Mouse (Mus musculus): ENCODE measurements around the gene Sfxn1. TPM values are rescaled to one million over a fixed set of nuclear protein-coding genes. Genes with fewer than 3 reads are reported as not detected.

Gene Sfxn1
- polyA plus RNA-seq, 1 experiment from 2014 or later: 67.0 TPM

- 85% methylated on average over 1 of the region's 1 CpGs for WGBS
- Histone ChIP-seq H3K9me3 (ENCODE audit: control insufficient read depth, low read depth, low read length) (no peaks in the 10 kb centered on the region), H3K9ac (replicated peaks; ENCODE audit: low read depth, low read length) (no peak overlapping the region), H3K27me3 (ENCODE audit: control insufficient read depth, insufficient read depth, low read length) (no peaks in the 10 kb centered on the region), H3K27ac (ENCODE audit: low read length) (no peak overlapping the region), H3K36me3 (ENCODE audit: control insufficient read depth, insufficient read depth, low read length) (no peaks in the 10 kb centered on the region), H3K4me1 (ENCODE audit: control insufficient read depth, insufficient read depth, low read length) (no peaks in the 10 kb centered on the region), H3K4me3 (ENCODE audit: low read depth, low read length) (no peak overlapping the region), H3K4me2 (replicated peaks; ENCODE audit: low read depth, low read length) (no peak overlapping the region)
- ATAC-seq (ENCODE audit: insufficient number of reproducible peaks, insufficient read depth, low FRiP score, low read depth): no peak
These were observed 80.8 kb downstream of the Sfxn1 start for GRCm38 (mm10) chr13:54152421-54152820.

GRCm38 (mm10) chr13:54152911-54153310, 81.2 kb downstream of the Sfxn1 start:
- no peak for ATAC-seq (ENCODE audit: insufficient number of reproducible peaks, insufficient read depth, low FRiP score, low read depth)
- Histone ChIP-seq H3K4me3 (ENCODE audit: low read depth, low read length) (no peak overlapping the region), H3K9me3 (ENCODE audit: control insufficient read depth, low read depth, low read length) (no peaks in the 10 kb centered on the region), H3K36me3 (ENCODE audit: control insufficient read depth, insufficient read depth, low read length) (no peaks in the 10 kb centered on the region), H3K9ac (replicated peaks; ENCODE audit: low read depth, low read length) (no peak overlapping the region), H3K4me2 (replicated peaks; ENCODE audit: low read depth, low read length) (no peak overlapping the region), H3K4me1 (ENCODE audit: control insufficient read depth, insufficient read depth, low read length) (no peaks in the 10 kb centered on the region), H3K27ac (ENCODE audit: low read length) (no peak overlapping the region), H3K27me3 (ENCODE audit: control insufficient read depth, insufficient read depth, low read length) (no peaks in the 10 kb centered on the region)
- 57% methylated on average over 7 of the region's 7 CpGs for WGBS

DNA sequence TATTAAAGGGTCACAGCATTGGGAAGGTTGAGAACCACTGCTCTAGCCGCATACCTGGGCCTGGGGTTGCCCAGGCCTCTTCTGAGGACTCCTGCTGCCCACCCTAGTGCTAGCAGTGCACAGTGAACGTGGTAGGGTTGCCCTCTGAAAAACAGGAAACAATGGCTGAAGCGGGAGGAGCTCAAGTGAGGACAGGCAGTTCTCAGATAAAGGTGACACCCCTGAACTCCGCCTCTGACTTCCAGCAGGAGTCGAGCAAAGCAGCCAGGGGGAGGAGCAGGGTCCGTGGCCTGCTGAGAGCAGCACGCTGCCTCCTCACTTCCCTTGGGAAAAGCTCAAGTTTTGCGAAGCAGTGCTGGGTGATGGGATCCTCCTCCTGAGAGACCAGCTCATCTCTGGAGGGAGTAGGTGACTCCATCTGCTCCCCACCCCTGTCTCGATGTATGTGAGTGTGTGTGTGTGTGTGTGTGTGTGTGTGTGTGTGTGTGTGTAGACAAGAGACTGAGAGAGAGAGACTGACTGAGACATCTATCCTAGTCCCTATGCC, 82.1 kb downstream of the Sfxn1 start:
- no peak overlapping the region for H3K9ac ChIP-seq (replicated peaks; ENCODE audit: low read depth, low read length)
- WGBS: 28% methylated on average over 9 of the region's 9 CpGs
- no peak overlapping the region for H3K4me2 ChIP-seq (replicated peaks; ENCODE audit: low read depth, low read length)
- no peaks in the 10 kb centered on the region for H3K27me3 ChIP-seq (ENCODE audit: control insufficient read depth, insufficient read depth, low read length)
- ATAC-seq (ENCODE audit: insufficient number of reproducible peaks, insufficient read depth, low FRiP score, low read depth): no peak
- H3K36me3 ChIP-seq (ENCODE audit: control insufficient read depth, insufficient read depth, low read length): no peaks in the 10 kb centered on the region
- H3K4me3 ChIP-seq (ENCODE audit: low read depth, low read length): no peak overlapping the region
- no peak overlapping the region for H3K27ac ChIP-seq (ENCODE audit: low read length)
- no peaks in the 10 kb centered on the region for H3K9me3 ChIP-seq (ENCODE audit: control insufficient read depth, low read depth, low read length)
- no peaks in the 10 kb centered on the region for H3K4me1 ChIP-seq (ENCODE audit: control insufficient read depth, insufficient read depth, low read length)

GRCm38 (mm10) chr13:54155822-54156221, 84.2 kb downstream of the Sfxn1 start:
- WGBS: 78% methylated on average over 2 of the region's 2 CpGs
- ATAC-seq (ENCODE audit: insufficient number of reproducible peaks, insufficient read depth, low FRiP score, low read depth): no peak
- H3K27me3 ChIP-seq (ENCODE audit: control insufficient read depth, insufficient read depth, low read length): no peaks in the 10 kb centered on the region
- no peak overlapping the region for H3K4me3 ChIP-seq (ENCODE audit: low read depth, low read length)
- no peaks in the 10 kb centered on the region for H3K4me1 ChIP-seq (ENCODE audit: control insufficient read depth, insufficient read depth, low read length)
- no peak overlapping the region for H3K4me2 ChIP-seq (replicated peaks; ENCODE audit: low read depth, low read length)
- no peak overlapping the region for H3K27ac ChIP-seq (ENCODE audit: low read length)
- H3K9me3 ChIP-seq (ENCODE audit: control insufficient read depth, low read depth, low read length): no peaks in the 10 kb centered on the region
- no peaks in the 10 kb centered on the region for H3K36me3 ChIP-seq (ENCODE audit: control insufficient read depth, insufficient read depth, low read length)
- no peak overlapping the region for H3K9ac ChIP-seq (replicated peaks; ENCODE audit: low read depth, low read length)

Other genes starting within 250 kb of the Sfxn1 start
- 0.16 and 0.25 TPM in 2 replicates for gene Drd1, start 16.2 kb upstream of the Sfxn1 start, polyA plus RNA-seq (2014; fragmentation: Nextera tagmentation; extraction: Ambion mirVana)
- gene Hrh2, start 120.3 kb downstream of the Sfxn1 start, polyA plus RNA-seq (2014; fragmentation: Nextera tagmentation; extraction: Ambion mirVana): 0.29 and 0.42 TPM in 2 replicates

Data from stomach, embryonic 14.5 days (tissue).